Mouse (Mus musculus): ENCODE measurements around the gene Rngtt. TPM values are rescaled to one million over a fixed set of nuclear protein-coding genes. Genes with fewer than 3 reads are reported as not detected.

Gene Rngtt
- 22.4 and 26.7 TPM in 2 replicates for polyA plus RNA-seq (2014; fragmentation: Nextera tagmentation; extraction: Ambion mirVana)

GRCm38 (mm10) chr4:33309764-33310757, at the start of gene Rngtt:
Gene Rngtt, plus strand, starts transcription at chr4:33310311.
- peak; percentile 97 for ATAC-seq (ENCODE audit: low FRiP score, low TSS enrichment)
- 3% methylated on average over 60 of the region's 60 CpGs for WGBS
- Histone ChIP-seq H3K9me3 (ENCODE audit: control insufficient read depth, low read length) (no peaks in the 10 kb centered on the region), H3K36me3 (ENCODE audit: control insufficient read depth, insufficient read depth, low read length) (no peaks in the 10 kb centered on the region; the same call in 1 of the 2 replicates), H3K4me1 (ENCODE audit: control insufficient read depth, insufficient read depth, low read length) (peaks cover 5% of the 10 kb centered on the region; the same call in 1 of the 2 replicates), H3K27me3 (ENCODE audit: control insufficient read depth, insufficient read depth, low read length) (no peaks in the 10 kb centered on the region), H3K4me2 (replicated peaks; ENCODE audit: low read depth, low read length) (peak within 1 kb of the TSS; percentile 72), H3K9ac (ENCODE audit: low read depth, low read length) (peak within 1 kb of the TSS; percentile 84), H3K27ac (ENCODE audit: low read depth, low read length) (peak within 1 kb of the TSS; percentile 33; the same call in 1 of the 2 replicates), H3K4me3 (ENCODE audit: low read length) (peak within 1 kb of the TSS; percentile 78)

DNA sequence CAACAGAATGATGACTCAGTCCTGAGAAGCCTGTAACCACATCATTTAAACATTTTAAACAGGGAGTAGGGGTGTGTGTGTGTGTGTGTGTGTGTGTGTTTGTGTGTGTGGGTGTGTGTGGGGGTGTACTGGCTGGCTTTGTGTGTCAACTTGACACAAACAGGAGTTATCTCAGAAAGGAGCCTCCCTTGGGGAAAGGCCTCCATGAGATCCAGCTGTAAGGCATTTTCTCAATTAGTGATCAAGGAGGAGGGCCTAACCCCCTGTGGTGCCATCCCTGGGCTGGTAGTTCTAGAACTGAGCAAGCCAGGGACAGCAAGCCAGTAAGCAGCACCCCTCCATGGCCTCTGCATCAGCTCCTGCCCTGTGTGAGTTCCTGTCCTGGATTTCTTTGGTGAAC, 49.8 kb upstream of the Rngtt start:
- no peak for ATAC-seq (ENCODE audit: low FRiP score, low TSS enrichment)
- H3K9ac ChIP-seq (ENCODE audit: low read depth, low read length), result no peak overlapping the region
- H3K4me1 ChIP-seq (ENCODE audit: control insufficient read depth, insufficient read depth, low read length), result no peaks in the 10 kb centered on the region
- H3K27me3 ChIP-seq (ENCODE audit: control insufficient read depth, insufficient read depth, low read length), result no peaks in the 10 kb centered on the region
- no peaks in the 10 kb centered on the region for H3K9me3 ChIP-seq (ENCODE audit: control insufficient read depth, low read length)
- H3K4me3 ChIP-seq (ENCODE audit: low read length), result no peak overlapping the region
- no peaks in the 10 kb centered on the region for H3K36me3 ChIP-seq (ENCODE audit: control insufficient read depth, insufficient read depth, low read length)
- no peak overlapping the region for H3K4me2 ChIP-seq (replicated peaks; ENCODE audit: low read depth, low read length)
- no peak overlapping the region for H3K27ac ChIP-seq (ENCODE audit: low read depth, low read length)

- H3K36me3 ChIP-seq (ENCODE audit: control insufficient read depth, insufficient read depth, low read length), result no peaks in the 10 kb centered on the region
- no peak for ATAC-seq (ENCODE audit: low FRiP score, low TSS enrichment)
- no peak overlapping the region for H3K9ac ChIP-seq (ENCODE audit: low read depth, low read length)
- H3K9me3 ChIP-seq (ENCODE audit: control insufficient read depth, low read length), result no peaks in the 10 kb centered on the region
- H3K4me3 ChIP-seq (ENCODE audit: low read length), result no peak overlapping the region
- WGBS, result 55% methylated on average over 7 of the region's 7 CpGs
- no peak overlapping the region for H3K4me2 ChIP-seq (replicated peaks; ENCODE audit: low read depth, low read length)
- no peak overlapping the region for H3K27ac ChIP-seq (ENCODE audit: low read depth, low read length)
- H3K4me1 ChIP-seq (ENCODE audit: control insufficient read depth, insufficient read depth, low read length), result no peaks in the 10 kb centered on the region
- no peaks in the 10 kb centered on the region for H3K27me3 ChIP-seq (ENCODE audit: control insufficient read depth, insufficient read depth, low read length)
Observed at GRCm38 (mm10) chr4:33261311-33261753, 48.8 kb upstream of the Rngtt start.

GRCm38 (mm10) chr4:33262897-33263296, 47.2 kb upstream of the Rngtt start:
- Histone ChIP-seq H3K9me3 (ENCODE audit: control insufficient read depth, low read length) (no peaks in the 10 kb centered on the region), H3K4me2 (replicated peaks; ENCODE audit: low read depth, low read length) (no peak overlapping the region), H3K4me3 (ENCODE audit: low read length) (no peak overlapping the region), H3K9ac (ENCODE audit: low read depth, low read length) (no peak overlapping the region), H3K27ac (ENCODE audit: low read depth, low read length) (no peak overlapping the region), H3K27me3 (ENCODE audit: control insufficient read depth, insufficient read depth, low read length) (no peaks in the 10 kb centered on the region), H3K36me3 (ENCODE audit: control insufficient read depth, insufficient read depth, low read length) (no peaks in the 10 kb centered on the region), H3K4me1 (ENCODE audit: control insufficient read depth, insufficient read depth, low read length) (no peaks in the 10 kb centered on the region)
- 97% methylated on average over 1 of the region's 1 CpGs for WGBS
- ATAC-seq (ENCODE audit: low FRiP score, low TSS enrichment), result no peak

GRCm38 (mm10) chr4:33264979-33265726, 45.0 kb upstream of the Rngtt start:
- Histone ChIP-seq H3K27me3 (ENCODE audit: control insufficient read depth, insufficient read depth, low read length) (no peaks in the 10 kb centered on the region), H3K4me2 (replicated peaks; ENCODE audit: low read depth, low read length) (no peak overlapping the region), H3K9ac (ENCODE audit: low read depth, low read length) (no peak overlapping the region), H3K4me3 (ENCODE audit: low read length) (no peak overlapping the region), H3K27ac (ENCODE audit: low read depth, low read length) (no peak overlapping the region), H3K36me3 (ENCODE audit: control insufficient read depth, insufficient read depth, low read length) (no peaks in the 10 kb centered on the region), H3K9me3 (ENCODE audit: control insufficient read depth, low read length) (no peaks in the 10 kb centered on the region), H3K4me1 (ENCODE audit: control insufficient read depth, insufficient read depth, low read length) (no peaks in the 10 kb centered on the region)
- no peak for ATAC-seq (ENCODE audit: low FRiP score, low TSS enrichment)
- 89% methylated on average over 11 of the region's 11 CpGs for WGBS

DNA sequence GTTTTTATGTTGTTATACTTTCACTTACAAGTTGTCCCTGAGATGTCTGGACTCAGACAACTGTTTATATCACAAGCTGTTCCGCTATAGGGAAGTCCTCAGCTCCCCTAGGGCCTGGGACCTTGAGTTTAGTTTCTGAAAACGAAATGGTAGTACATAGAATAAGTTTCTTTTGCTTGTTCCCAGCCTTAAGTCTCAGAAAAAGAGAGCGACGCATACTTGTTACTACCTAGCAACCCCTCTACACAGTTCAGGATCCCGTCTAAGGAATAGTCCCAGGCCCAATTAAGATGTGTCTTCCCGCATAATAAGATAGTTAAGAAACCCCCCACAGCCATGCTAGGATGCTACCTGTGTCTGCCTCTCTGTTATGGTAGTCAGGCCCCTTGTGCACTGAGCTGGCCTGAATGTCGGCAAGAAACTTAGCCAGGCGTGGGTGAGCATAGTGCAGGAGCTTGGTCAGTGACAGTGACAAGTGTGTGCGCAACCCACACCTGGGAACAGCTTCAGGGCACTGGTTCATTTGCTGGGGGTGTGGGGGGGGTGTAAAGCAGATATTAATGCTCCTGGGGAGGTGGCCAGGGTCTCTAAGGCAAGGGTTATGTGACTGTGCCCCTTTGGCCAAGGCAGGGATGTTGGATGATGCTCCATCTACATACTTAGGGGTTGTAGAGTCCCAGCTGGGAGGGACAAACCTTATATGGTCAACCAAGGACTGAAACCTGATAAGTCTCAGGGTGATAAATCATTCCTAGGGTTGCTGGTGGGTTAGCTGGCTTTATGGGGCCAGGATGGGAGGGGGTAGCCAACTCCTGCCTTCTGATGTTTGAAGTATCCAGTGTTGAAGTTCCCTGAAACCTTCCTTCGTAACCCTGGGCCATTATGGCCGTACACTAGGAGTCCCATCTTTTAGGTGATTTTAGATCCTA, 39.5 kb upstream of the Rngtt start:
- Histone ChIP-seq H3K4me3 (ENCODE audit: low read length) (no peak overlapping the region), H3K9ac (ENCODE audit: low read depth, low read length) (no peak overlapping the region), H3K27ac (ENCODE audit: low read depth, low read length) (no peak overlapping the region), H3K27me3 (ENCODE audit: control insufficient read depth, insufficient read depth, low read length) (no peaks in the 10 kb centered on the region), H3K4me1 (ENCODE audit: control insufficient read depth, insufficient read depth, low read length) (0 out of 2 replicates have a peak, but pooled peaks cover 3% of the 10 kb centered on the region), H3K4me2 (replicated peaks; ENCODE audit: low read depth, low read length) (no peak overlapping the region), H3K9me3 (ENCODE audit: control insufficient read depth, low read length) (no peaks in the 10 kb centered on the region), H3K36me3 (ENCODE audit: control insufficient read depth, insufficient read depth, low read length) (no peaks in the 10 kb centered on the region)
- ATAC-seq (ENCODE audit: low FRiP score, low TSS enrichment), result peak; percentile 79
- 60% methylated on average over 11 of the region's 11 CpGs for WGBS

GRCm38 (mm10) chr4:33273437-33273836, 36.7 kb upstream of the Rngtt start:
- Histone ChIP-seq H3K9ac (ENCODE audit: low read depth, low read length) (no peak overlapping the region), H3K27ac (ENCODE audit: low read depth, low read length) (no peak overlapping the region), H3K9me3 (ENCODE audit: control insufficient read depth, low read length) (no peaks in the 10 kb centered on the region), H3K4me2 (replicated peaks; ENCODE audit: low read depth, low read length) (no peak overlapping the region), H3K27me3 (ENCODE audit: control insufficient read depth, insufficient read depth, low read length) (no peaks in the 10 kb centered on the region), H3K36me3 (ENCODE audit: control insufficient read depth, insufficient read depth, low read length) (no peaks in the 10 kb centered on the region), H3K4me1 (ENCODE audit: control insufficient read depth, insufficient read depth, low read length) (0 out of 2 replicates have a peak, but pooled peaks cover 3% of the 10 kb centered on the region), H3K4me3 (ENCODE audit: low read length) (no peak overlapping the region)
- ATAC-seq (ENCODE audit: low FRiP score, low TSS enrichment), result no peak
- WGBS, result 48% methylated on average over 3 of the region's 3 CpGs

DNA sequence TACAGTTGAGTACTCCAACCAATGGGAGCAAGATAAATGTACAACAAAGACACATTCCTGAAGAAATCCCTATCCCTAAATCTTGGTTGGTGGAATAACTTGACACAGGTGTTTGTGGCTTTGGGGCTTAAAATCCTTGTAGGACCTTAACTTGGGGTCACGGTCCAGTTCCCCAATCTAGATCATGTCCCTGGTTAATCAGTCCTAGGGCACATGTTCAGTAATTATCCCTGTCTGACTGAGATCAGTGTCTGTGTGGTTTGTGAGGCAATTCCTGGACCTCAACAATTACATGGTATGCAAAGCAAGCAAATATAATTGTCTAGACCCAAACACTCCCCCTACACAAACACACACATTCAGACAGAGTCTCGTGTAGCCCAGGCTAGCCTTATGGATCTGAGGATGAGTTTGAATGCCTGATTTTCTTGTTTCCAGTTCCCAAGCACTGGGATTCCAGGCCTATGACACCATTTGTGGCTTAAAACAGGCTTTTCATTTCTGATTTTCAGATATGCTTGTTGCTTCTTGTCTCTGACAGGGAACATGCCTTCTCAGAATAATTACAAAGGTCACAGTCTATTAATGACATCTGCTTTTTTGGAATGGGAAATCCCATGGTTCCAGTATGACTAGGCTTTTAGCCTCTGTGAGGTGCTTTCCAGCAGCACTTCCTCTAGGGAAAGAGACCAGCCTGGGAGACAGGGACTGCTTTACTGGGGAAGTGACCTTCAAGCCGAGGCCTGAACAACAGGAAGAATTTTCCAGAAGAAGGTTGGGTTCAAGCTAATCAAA, 28.0 kb upstream of the Rngtt start:
- no peak for ATAC-seq (ENCODE audit: low FRiP score, low TSS enrichment)

More for the DNA sequence above, 28.0 kb upstream of the Rngtt start:
- Histone ChIP-seq H3K4me1 (ENCODE audit: control insufficient read depth, insufficient read depth, low read length) (no peaks in the 10 kb centered on the region), H3K36me3 (ENCODE audit: control insufficient read depth, insufficient read depth, low read length) (no peaks in the 10 kb centered on the region), H3K9me3 (ENCODE audit: control insufficient read depth, low read length) (no peaks in the 10 kb centered on the region), H3K27ac (ENCODE audit: low read depth, low read length) (no peak overlapping the region), H3K27me3 (ENCODE audit: control insufficient read depth, insufficient read depth, low read length) (no peaks in the 10 kb centered on the region), H3K4me2 (replicated peaks; ENCODE audit: low read depth, low read length) (no peak overlapping the region), H3K9ac (ENCODE audit: low read depth, low read length) (no peak overlapping the region), H3K4me3 (ENCODE audit: low read length) (no peak overlapping the region)
- WGBS, result 80% methylated on average over 3 of the region's 3 CpGs
